Mouse (Mus musculus) myocyte (in vitro differentiated cells): ENCODE results near the gene Aldh1l1. TPM values are rescaled to one million over a fixed set of nuclear protein-coding genes. Genes with fewer than 3 reads are reported as not detected.

Experiments
- H3K27me3 ChIP-seq: one replicate; pipeline ENCODE4 v1.6.1; 2011; ENCODE audit not compliant: control insufficient read depth, insufficient read depth, insufficient read length
- H3K36me3 ChIP-seq: one replicate; pipeline ENCODE4 v1.6.1; 2011; ENCODE audit not compliant: control insufficient read depth, insufficient read depth
- H3K4me2 ChIP-seq: one replicate; pipeline ENCODE4 v1.6.1; 2011; ENCODE audit warnings: low read depth, control low read depth
- H3K4me3 ChIP-seq: one replicate; pipeline ENCODE4 v1.5.1; 2011; ENCODE audit warnings: mild to moderate bottlenecking, control low read depth, moderate library complexity
- H3K79me2 ChIP-seq: one replicate; pipeline ENCODE4 v1.6.1; 2011; ENCODE audit not compliant: control insufficient read depth, insufficient read depth
- H3ac ChIP-seq: one replicate; pipeline ENCODE4 v1.6.1; 2011; ENCODE audit not compliant: control insufficient read depth, insufficient read length
- CEBPB ChIP-seq: IDR thresholded peaks from 2 replicates; pipeline ENCODE4 v1.6.1; 2011; ENCODE audit warnings: mild to moderate bottlenecking, moderate library complexity; ENCODE audit not compliant: poor library complexity, insufficient read depth, severe bottlenecking
- E2F4 ChIP-seq: IDR thresholded peaks from one replicate; pipeline ENCODE4 v1.6.1; 2011; ENCODE audit warnings: mild to moderate bottlenecking, control low read depth, moderate library complexity; ENCODE audit not compliant: insufficient read depth
- MAX ChIP-seq: IDR thresholded peaks from one replicate; pipeline ENCODE4 v1.6.1; 2011; ENCODE audit warnings: low read depth, mild to moderate bottlenecking, control low read depth
- MYOD1 ChIP-seq, 3 experiments: IDR thresholded peaks; one replicate each; pipeline ENCODE4 v1.6.1; 2011; ENCODE audit warnings: control low read depth in 2 of 3, low read depth in 2 of 3, mild to moderate bottlenecking in 2 of 3, moderate library complexity in 1 of 3; ENCODE audit not compliant: insufficient read length in 2 of 3, control insufficient read depth in 1 of 3
- MYOG ChIP-seq, 3 experiments: IDR thresholded peaks; one replicate each; pipeline ENCODE4 v1.6.1; 2011; ENCODE audit warnings: control low read depth in 2 of 3, low read depth in 2 of 3, mild to moderate bottlenecking in 2 of 3; ENCODE audit not compliant: insufficient read length in 2 of 3, control insufficient read depth in 1 of 3, insufficient read depth in 1 of 3
- POLR2A ChIP-seq: IDR thresholded peaks from one replicate; pipeline ENCODE4 v1.6.1; 2011; ENCODE audit warnings: low read depth, mild to moderate bottlenecking, control low read depth, moderate library complexity; ENCODE audit not compliant: insufficient read length
- POLR2AphosphoS2 ChIP-seq: IDR thresholded peaks from one replicate; pipeline ENCODE4 v1.6.1; 2011; ENCODE audit warnings: low read depth, control low read depth; ENCODE audit not compliant: insufficient read length
- REST ChIP-seq: IDR thresholded peaks from one replicate; pipeline ENCODE4 v1.6.1; 2011; ENCODE audit warnings: mild to moderate bottlenecking, control low read depth, moderate library complexity; ENCODE audit not compliant: insufficient read depth, insufficient read length
- SRF ChIP-seq: IDR thresholded peaks from one replicate; pipeline ENCODE4 v1.6.1; 2011; ENCODE audit warnings: low read depth; ENCODE audit not compliant: control insufficient read depth, insufficient read length
- TCF12 ChIP-seq: IDR thresholded peaks from one replicate; pipeline ENCODE4 v1.6.1; 2011; ENCODE audit warnings: mild to moderate bottlenecking, control low read depth; ENCODE audit not compliant: poor library complexity, insufficient read depth, severe bottlenecking
- TCF3 ChIP-seq: IDR thresholded peaks from one replicate; pipeline ENCODE4 v1.6.1; 2011; ENCODE audit warnings: low read depth, control low read depth; ENCODE audit not compliant: insufficient read length
- USF1 ChIP-seq: IDR thresholded peaks from one replicate; pipeline ENCODE4 v1.6.1; 2011; ENCODE audit warnings: low read depth, mild to moderate bottlenecking, control low read depth, moderate library complexity
- polyA plus RNA-seq: library from polyadenylated mRNA; unstranded; fragments of >200 nt; fragmentation: generic; extraction: Trizol; gene quantifications from one replicate; pipeline ENCODE4 v1.2.1, GENCODE M21; 2012; ENCODE audit warnings: missing spikeins

The Aldh1l1 gene
- polyA plus RNA-seq, 1 experiment, result 1.1 TPM

DNA sequence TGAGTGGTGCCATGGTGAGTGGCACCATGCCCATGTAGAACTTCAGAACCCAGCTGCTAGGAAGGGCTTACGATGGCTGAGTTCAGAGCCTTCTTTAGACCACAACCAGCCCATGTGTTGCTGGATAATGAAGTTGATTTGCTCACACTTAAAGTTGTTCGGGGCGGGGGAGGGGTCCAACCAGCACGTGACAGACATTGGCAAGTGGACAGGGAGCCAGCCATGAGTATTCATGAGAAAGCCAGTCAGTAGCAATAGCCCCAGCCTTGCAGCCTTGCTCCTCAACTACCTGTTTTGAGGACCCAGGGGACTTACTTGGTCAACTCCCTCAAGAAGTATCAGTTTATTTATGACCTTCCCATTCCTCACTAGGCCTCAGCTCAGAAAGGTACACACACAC is 158.7 kb downstream of the Aldh1l1 start:
- H3K36me3 ChIP-seq, result no peaks in the 10 kb centered on the region
- no peak overlapping the region for H3K4me3 ChIP-seq
- no peak overlapping the region for H3K4me2 ChIP-seq
- H3K27me3 ChIP-seq, result peaks cover 17% of the 10 kb centered on the region
- H3K79me2 ChIP-seq, result no peaks in the 10 kb centered on the region
- TF ChIP-seq SRF (no peak), USF1 (no peak), POLR2AphosphoS2 (no peak), E2F4 (no peak), MYOD1 (IDR thresholded peaks at IDR 0.05; ENCODE audit: control insufficient read depth in 1 of 3, insufficient read length in 2 of 3, low read depth in 2 of 3) (no peak), TCF12 (no peak), TCF3 (no peak), POLR2A (no peak), MAX (no peak), CEBPB (no peak), MYOG (IDR thresholded peaks at IDR 0.05; ENCODE audit: control insufficient read depth in 1 of 3, insufficient read depth in 1 of 3, insufficient read length in 2 of 3, low read depth in 2 of 3) (no peak), REST (no peak)
- H3ac ChIP-seq, result no peak overlapping the region

DNA sequence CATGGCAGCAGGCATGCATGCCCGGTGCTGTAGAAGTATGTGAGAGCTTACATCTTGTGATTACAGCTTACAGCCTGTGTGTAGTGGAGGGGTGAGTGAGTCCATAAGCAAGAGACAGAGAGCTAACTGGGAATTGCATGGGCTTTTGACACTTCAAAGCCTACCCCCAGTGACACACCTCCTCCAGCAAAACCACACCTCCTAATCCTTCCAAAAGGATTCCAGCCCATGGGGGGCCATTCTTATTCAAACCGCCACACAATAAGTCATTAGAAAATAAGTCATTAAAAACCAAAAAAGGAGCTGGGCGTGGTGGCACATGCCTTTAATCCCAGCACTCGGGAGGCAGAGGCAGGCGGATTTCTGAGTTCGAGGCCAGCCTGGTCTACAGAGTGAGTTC is 162.2 kb downstream of the Aldh1l1 start:
- Histone ChIP-seq H3ac (no peak overlapping the region), H3K36me3 (no peaks in the 10 kb centered on the region), H3K4me3 (no peak overlapping the region), H3K79me2 (no peaks in the 10 kb centered on the region), H3K27me3 (peaks cover 17% of the 10 kb centered on the region), H3K4me2 (no peak overlapping the region)
- no peak for TF ChIP-seq POLR2A
- no peak for TF ChIP-seq CEBPB
- TF ChIP-seq USF1, result no peak
- no peak for TF ChIP-seq TCF3
- TF ChIP-seq REST, result no peak
- TF ChIP-seq SRF, result no peak
- TF ChIP-seq TCF12, result no peak
- TF ChIP-seq MYOD1 (IDR thresholded peaks at IDR 0.05; ENCODE audit: control insufficient read depth in 1 of 3, insufficient read length in 2 of 3, low read depth in 2 of 3), result no peak
- no peak for TF ChIP-seq POLR2AphosphoS2
- TF ChIP-seq MYOG (IDR thresholded peaks at IDR 0.05; ENCODE audit: control insufficient read depth in 1 of 3, insufficient read depth in 1 of 3, insufficient read length in 2 of 3, low read depth in 2 of 3), result no peak
- TF ChIP-seq E2F4, result no peak
- TF ChIP-seq MAX, result no peak

DNA sequence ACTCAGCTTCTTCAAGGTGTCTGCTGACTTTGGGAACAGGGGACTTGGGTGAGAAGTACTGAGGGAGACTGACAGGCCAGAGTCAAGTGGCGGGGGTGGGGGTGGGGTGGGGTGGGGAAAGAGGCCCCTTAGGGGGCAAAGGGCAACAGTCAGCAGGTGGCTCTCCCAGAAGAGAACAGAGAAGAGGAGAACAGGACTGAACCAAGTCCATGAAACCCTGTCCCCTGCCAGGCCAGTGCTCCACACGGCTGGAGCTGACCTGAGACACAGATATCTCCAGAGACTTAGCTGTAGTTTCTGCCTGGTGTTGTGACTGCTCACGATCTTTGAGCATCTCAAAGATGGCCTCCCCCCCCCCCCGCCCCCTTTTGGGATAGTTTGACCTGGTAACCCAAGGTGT is 163.1 kb downstream of the Aldh1l1 start:
- Histone ChIP-seq H3K79me2 (no peaks in the 10 kb centered on the region), H3ac (no peak overlapping the region), H3K36me3 (no peaks in the 10 kb centered on the region), H3K27me3 (peaks cover 17% of the 10 kb centered on the region), H3K4me2 (no peak overlapping the region), H3K4me3 (no peak overlapping the region)
- TF ChIP-seq TCF3, result no peak
- no peak for TF ChIP-seq USF1
- no peak for TF ChIP-seq CEBPB
- TF ChIP-seq MYOD1 (IDR thresholded peaks at IDR 0.05; ENCODE audit: control insufficient read depth in 1 of 3, insufficient read length in 2 of 3, low read depth in 2 of 3), result no peak
- TF ChIP-seq POLR2AphosphoS2, result no peak
- TF ChIP-seq MAX, result no peak
- TF ChIP-seq SRF, result no peak
- TF ChIP-seq E2F4, result no peak
- no peak for TF ChIP-seq MYOG (IDR thresholded peaks at IDR 0.05; ENCODE audit: control insufficient read depth in 1 of 3, insufficient read depth in 1 of 3, insufficient read length in 2 of 3, low read depth in 2 of 3)
- no peak for TF ChIP-seq REST
- no peak for TF ChIP-seq TCF12
- TF ChIP-seq POLR2A, result no peak

Other genes starting within 250 kb of the Aldh1l1 start
- gene Vmn1r54, start 240.1 kb upstream of the Aldh1l1 start, polyA plus RNA-seq, result not detected
- not detected for gene BC048671, start 185.2 kb upstream of the Aldh1l1 start, polyA plus RNA-seq
- gene Chst13, start 161.2 kb upstream of the Aldh1l1 start, polyA plus RNA-seq, result 3.9 TPM
- gene Uroc1, start 153.1 kb upstream of the Aldh1l1 start, polyA plus RNA-seq, result not detected
- gene Zxdc, start 116.9 kb upstream of the Aldh1l1 start, polyA plus RNA-seq, result 7.6 TPM
- gene Cfap100, start 57.6 kb upstream of the Aldh1l1 start, polyA plus RNA-seq, result 0.02 TPM
- 1.8 TPM for gene Klf15, start 23.9 kb upstream of the Aldh1l1 start, polyA plus RNA-seq
- 2.5 TPM for gene Slc41a3, start 118.3 kb downstream of the Aldh1l1 start, polyA plus RNA-seq